Mouse (Mus musculus) liver, embryonic 12.5 days (tissue): ENCODE measurements at regions not wholly inside any gene's neighbourhood (a gene's known extent, or its start where the extent isn't known, plus 50 kb on each side); places are given as distances from the start of the nearest gene placed in this dataset.

Source experiments
- ATAC-seq: fragments of 200-750 bp; cut with Nextera tagmentation; 2 replicates; pipeline ENCODE4 v1.8.0; 2017; ENCODE audit warnings: moderate number of reproducible peaks, mild to moderate bottlenecking, moderate library complexity
- H3K27ac ChIP-seq: fragments of 300-500 bp; sonication (generic); 2 replicates; pipeline ENCODE4 v1.5.1; 2016; ENCODE audit warnings: mild to moderate bottlenecking
- H3K27me3 ChIP-seq: fragments of 300-500 bp; sonication (generic); replicated peaks from 2 replicates; pipeline ENCODE4 v1.6.1; 2016; ENCODE audit warnings: mild to moderate bottlenecking, moderate library complexity
- H3K36me3 ChIP-seq: fragments of 300-500 bp; sonication (generic); 2 replicates; pipeline ENCODE4 v1.6.1; 2016; ENCODE audit warnings: mild to moderate bottlenecking, moderate library complexity
- H3K4me1 ChIP-seq: fragments of 300-500 bp; sonication (generic); 2 replicates; pipeline ENCODE4 v1.6.1; 2016
- H3K4me2 ChIP-seq: fragments of 300-500 bp; sonication (generic); 2 replicates; pipeline ENCODE4 v1.6.1; 2016; ENCODE audit warnings: mild to moderate bottlenecking, moderate library complexity
- H3K4me3 ChIP-seq: fragments of 300-500 bp; sonication (generic); 2 replicates; pipeline ENCODE4 v1.5.1; 2016; ENCODE audit warnings: mild to moderate bottlenecking, moderate library complexity
- H3K9ac ChIP-seq: fragments of 300-500 bp; sonication (generic); 2 replicates; pipeline ENCODE4 v1.6.1; 2016; ENCODE audit warnings: mild to moderate bottlenecking, moderate library complexity
- H3K9me3 ChIP-seq: fragments of 300-500 bp; sonication (generic); replicated peaks from 2 replicates; pipeline ENCODE4 v1.6.1; 2016; ENCODE audit warnings: mild to moderate bottlenecking, moderate library complexity
- WGBS: fragments of 180-500 bp; shearing (Covaris S2); methylation state at CpG from one replicate; pipeline ENCODE4 v1.1.7; 2016; ENCODE audit not compliant: insufficient replicate concordance; 5-methylcytosine and 5-hydroxymethylcytosine counted together

GRCm38 (mm10) chr5:103355372-103356300 lies 69.4 kb upstream of the Ptpn13 start:
- Histone ChIP-seq H3K9ac (no peak overlapping the region), H3K4me3 (0 out of 2 replicates have a peak overlapping the region, but pooled peaks have one; percentile 10), H3K27me3 (no peaks in the 10 kb centered on the region; the same call in 1 of the 2 replicates), H3K36me3 (no peaks in the 10 kb centered on the region), H3K4me2 (peak overlapping the region; percentile 36), H3K9me3 (0 out of 2 replicates have a peak, but pooled peaks cover 6% of the 10 kb centered on the region), H3K4me1 (no peaks in the 10 kb centered on the region; the same call in 1 of the 2 replicates), H3K27ac (no peak overlapping the region)
- no peak for ATAC-seq
- WGBS = 34% methylated on average over 21 of the region's 21 CpGs

GRCm38 (mm10) chr5:103343869-103344268 lies 81.1 kb upstream of the Ptpn13 start:
- no peaks in the 10 kb centered on the region for H3K4me1 ChIP-seq
- WGBS = 24% methylated on average over 2 of the region's 2 CpGs
- peaks cover 7% of the 10 kb centered on the region; the same call in 1 of the 2 replicates for H3K9me3 ChIP-seq
- no peaks in the 10 kb centered on the region for H3K36me3 ChIP-seq
- no peak overlapping the region for H3K4me2 ChIP-seq
- ATAC-seq = no peak
- no peak overlapping the region for H3K4me3 ChIP-seq
- H3K9ac ChIP-seq = no peak overlapping the region
- no peak overlapping the region for H3K27ac ChIP-seq
- peaks cover 14% of the 10 kb centered on the region for H3K27me3 ChIP-seq

- Histone ChIP-seq H3K4me3 (no peak overlapping the region), H3K4me1 (0 out of 2 replicates have a peak, but pooled peaks cover 5% of the 10 kb centered on the region), H3K9ac (no peak overlapping the region), H3K36me3 (no peaks in the 10 kb centered on the region), H3K27ac (no peak overlapping the region), H3K27me3 (peaks cover 14% of the 10 kb centered on the region), H3K4me2 (no peak overlapping the region), H3K9me3 (no peaks in the 10 kb centered on the region)
- ATAC-seq = no peak
- 64% methylated on average over 3 of the region's 3 CpGs for WGBS
Observed at GRCm38 (mm10) chr5:103341456-103341855, 83.5 kb upstream of the Ptpn13 start.

- Histone ChIP-seq H3K9me3 (no peaks in the 10 kb centered on the region), H3K9ac (no peak overlapping the region), H3K36me3 (no peaks in the 10 kb centered on the region), H3K27me3 (peaks cover 14% of the 10 kb centered on the region), H3K4me2 (no peak overlapping the region), H3K4me1 (0 out of 2 replicates have a peak, but pooled peaks cover 5% of the 10 kb centered on the region), H3K4me3 (no peak overlapping the region), H3K27ac (no peak overlapping the region)
- no peak for ATAC-seq
- 59% methylated on average over 9 of the region's 9 CpGs for WGBS
Observed at GRCm38 (mm10) chr5:103340626-103341025, 84.4 kb upstream of the Ptpn13 start.

- no peak overlapping the region for H3K27ac ChIP-seq
- no peaks in the 10 kb centered on the region for H3K9me3 ChIP-seq
- peaks cover 8% of the 10 kb centered on the region for H3K27me3 ChIP-seq
- 32% methylated on average over 11 of the region's 11 CpGs for WGBS
- no peak overlapping the region for H3K4me2 ChIP-seq
- H3K4me1 ChIP-seq = 0 out of 2 replicates have a peak, but pooled peaks cover 5% of the 10 kb centered on the region
- ATAC-seq = no peak
- no peak overlapping the region for H3K9ac ChIP-seq
- H3K36me3 ChIP-seq = no peaks in the 10 kb centered on the region
- H3K4me3 ChIP-seq = no peak overlapping the region
Observed at GRCm38 (mm10) chr5:103336689-103337490, 88.1 kb upstream of the Ptpn13 start.

GRCm38 (mm10) chr5:103335916-103336688 lies 88.9 kb upstream of the Ptpn13 start:
- 0 out of 2 replicates have a peak, but pooled peaks cover 5% of the 10 kb centered on the region for H3K4me1 ChIP-seq
- no peak for ATAC-seq
- H3K27me3 ChIP-seq = no peaks in the 10 kb centered on the region; the same call in 1 of the 2 replicates
- H3K36me3 ChIP-seq = no peaks in the 10 kb centered on the region
- H3K4me2 ChIP-seq = no peak overlapping the region
- H3K4me3 ChIP-seq = no peak overlapping the region
- 21% methylated on average over 12 of the region's 12 CpGs for WGBS
- no peaks in the 10 kb centered on the region for H3K9me3 ChIP-seq
- H3K9ac ChIP-seq = no peak overlapping the region
- no peak overlapping the region for H3K27ac ChIP-seq

- WGBS = 38% methylated on average over 10 of the region's 10 CpGs
- no peak overlapping the region for H3K27ac ChIP-seq
- H3K9me3 ChIP-seq = no peaks in the 10 kb centered on the region
- H3K9ac ChIP-seq = no peak overlapping the region
- no peak overlapping the region for H3K4me3 ChIP-seq
- ATAC-seq = no peak
- H3K36me3 ChIP-seq = no peaks in the 10 kb centered on the region
- no peaks in the 10 kb centered on the region for H3K4me1 ChIP-seq
- H3K27me3 ChIP-seq = no peaks in the 10 kb centered on the region
- no peak overlapping the region for H3K4me2 ChIP-seq
Observed at GRCm38 (mm10) chr5:103326412-103326811, 98.6 kb upstream of the Ptpn13 start.

GRCm38 (mm10) chr5:103320341-103320740 lies 104.7 kb upstream of the Ptpn13 start:
- Histone ChIP-seq H3K4me3 (no peak overlapping the region), H3K36me3 (no peaks in the 10 kb centered on the region), H3K27ac (no peak overlapping the region), H3K9ac (no peak overlapping the region), H3K4me2 (no peak overlapping the region), H3K27me3 (no peaks in the 10 kb centered on the region), H3K9me3 (no peaks in the 10 kb centered on the region), H3K4me1 (no peaks in the 10 kb centered on the region)
- no peak for ATAC-seq
- WGBS = 62% methylated on average over 5 of the region's 5 CpGs

- H3K4me2 ChIP-seq = no peak overlapping the region
- WGBS = 54% methylated on average over 9 of the region's 9 CpGs
- H3K27ac ChIP-seq = no peak overlapping the region
- no peak for ATAC-seq
- no peak overlapping the region for H3K9ac ChIP-seq
- H3K4me3 ChIP-seq = no peak overlapping the region
- H3K36me3 ChIP-seq = no peaks in the 10 kb centered on the region
- H3K9me3 ChIP-seq = no peaks in the 10 kb centered on the region
- H3K4me1 ChIP-seq = no peaks in the 10 kb centered on the region
- H3K27me3 ChIP-seq = no peaks in the 10 kb centered on the region
Observed at GRCm38 (mm10) chr5:103309806-103310525, 98.8 kb upstream of the Mapk10 start.

- Histone ChIP-seq H3K9ac (no peak overlapping the region), H3K36me3 (no peaks in the 10 kb centered on the region), H3K4me1 (no peaks in the 10 kb centered on the region), H3K4me2 (no peak overlapping the region), H3K27me3 (no peaks in the 10 kb centered on the region), H3K4me3 (no peak overlapping the region), H3K9me3 (no peaks in the 10 kb centered on the region; the same call in 1 of the 2 replicates), H3K27ac (no peak overlapping the region)
- 71% methylated on average over 11 of the region's 11 CpGs for WGBS
- no peak for ATAC-seq
Observed at GRCm38 (mm10) chr5:103305716-103306447, 94.7 kb upstream of the Mapk10 start.
